Mouse (Mus musculus): ENCODE data around the gene Stx8.

DNA sequence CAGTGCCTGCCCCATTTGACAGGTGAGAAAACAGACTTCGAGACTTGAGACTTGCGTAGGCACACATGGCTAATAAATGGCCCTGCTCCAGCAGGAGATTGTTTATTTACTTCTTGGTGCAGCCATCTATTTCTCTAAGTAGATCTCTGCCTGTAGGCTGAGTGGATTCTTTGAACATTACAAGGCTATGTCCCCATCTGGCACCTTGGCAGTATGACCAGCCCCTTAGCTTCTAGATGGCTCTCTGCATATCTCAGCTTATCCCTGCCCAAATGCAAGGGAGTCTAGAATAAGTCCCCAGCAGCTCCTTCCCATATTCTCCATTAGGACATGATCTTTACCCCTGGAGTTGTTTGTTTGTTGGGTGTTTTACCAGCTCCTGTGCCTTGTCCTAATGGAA, 72.1 kb downstream of the Stx8 start:
- TF ChIP-seq CTCF (IDR thresholded peaks at IDR 0.05; ENCODE audit: borderline replicate concordance, insufficient read depth, low read length) (no peak), POLR2A (IDR thresholded peaks at IDR 0.05; ENCODE audit: low read depth, low read length) (no peak)
